Mouse (Mus musculus): ENCODE measurements at regions not wholly inside any gene's neighbourhood (a gene's known extent, or its start where the extent isn't known, plus 50 kb on each side); places are given as distances from the start of the nearest gene placed in this dataset.

DNA sequence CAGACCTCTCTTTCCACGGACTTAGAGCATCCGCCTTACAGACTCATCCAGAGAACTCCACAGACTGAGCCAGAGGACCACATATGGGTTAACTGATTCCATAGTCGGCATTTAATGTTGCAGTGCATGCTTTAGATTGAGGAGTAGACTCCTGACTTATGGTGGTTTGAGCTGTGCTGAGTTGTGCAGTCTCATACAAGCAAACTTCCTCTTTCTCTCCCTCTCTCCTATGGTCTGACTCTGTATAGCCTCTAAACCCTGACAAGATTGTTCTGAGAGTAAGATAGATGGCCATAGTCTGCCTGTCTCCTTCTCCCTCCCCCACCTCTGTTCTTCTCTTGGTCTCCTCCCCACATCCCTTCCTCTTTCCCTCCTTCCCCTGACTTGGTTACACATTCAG lies 616.0 kb downstream of the Ryr2 start:
- DNase-seq (ENCODE audit: extremely low spot score, low read depth, low spot score) = no peak

DNA sequence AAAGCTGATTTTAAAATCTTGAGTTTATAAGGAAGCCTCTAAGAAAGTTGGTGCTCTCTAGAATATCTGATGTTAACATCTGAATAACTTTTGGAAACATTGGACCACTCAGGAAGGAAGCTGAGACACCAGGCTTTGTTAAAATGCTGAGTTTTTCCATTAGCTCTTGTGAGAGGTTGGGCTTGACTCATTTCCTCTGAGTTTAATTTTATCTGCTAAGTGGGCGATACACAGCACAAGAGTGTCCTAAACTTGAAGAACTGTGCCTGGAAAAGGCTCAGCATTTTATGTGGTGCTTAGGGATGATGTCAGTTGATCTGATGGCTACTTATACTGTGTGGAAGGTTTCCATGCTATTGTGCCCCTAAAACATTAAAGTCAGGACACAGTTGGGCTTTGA lies 623.6 kb downstream of the Ryr2 start:
- no peak for DNase-seq (ENCODE audit: extremely low spot score, low read depth, low spot score)

- DNase-seq (ENCODE audit: extremely low spot score, low read depth, low spot score) = no peak
Measured at GRCm38 (mm10) chr13:11482701-11483100, 624.0 kb downstream of the Ryr2 start.

- DNase-seq (ENCODE audit: extremely low spot score, low read depth, low spot score) = no peak
Measured at GRCm38 (mm10) chr13:11460251-11460650, 646.5 kb downstream of the Ryr2 start.

DNA sequence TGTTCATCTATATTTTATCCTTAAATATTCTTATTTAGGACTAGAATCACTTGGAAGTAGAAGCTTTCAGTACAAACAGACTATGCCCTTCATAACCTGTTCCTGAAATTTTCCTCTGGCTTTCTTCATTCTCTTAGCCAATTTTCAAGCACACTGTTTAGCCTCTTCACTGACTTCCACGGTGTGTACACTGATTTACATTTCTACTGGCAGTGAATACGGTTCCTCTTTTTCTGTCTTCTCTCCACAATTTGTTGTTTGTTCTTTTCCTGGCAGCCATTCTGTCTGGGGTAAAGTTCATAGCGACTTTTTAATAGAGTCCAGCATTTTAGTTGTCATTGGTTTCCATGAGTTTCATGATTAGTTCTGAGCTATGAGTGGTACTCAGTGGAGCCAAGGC lies 651.6 kb downstream of the Ryr2 start:
- DNase-seq (ENCODE audit: extremely low spot score, low read depth, low spot score) = no peak

- DNase-seq (ENCODE audit: extremely low spot score, low read depth, low spot score) = no peak
Measured at GRCm38 (mm10) chr13:11452448-11452847, 654.3 kb downstream of the Ryr2 start.

DNA sequence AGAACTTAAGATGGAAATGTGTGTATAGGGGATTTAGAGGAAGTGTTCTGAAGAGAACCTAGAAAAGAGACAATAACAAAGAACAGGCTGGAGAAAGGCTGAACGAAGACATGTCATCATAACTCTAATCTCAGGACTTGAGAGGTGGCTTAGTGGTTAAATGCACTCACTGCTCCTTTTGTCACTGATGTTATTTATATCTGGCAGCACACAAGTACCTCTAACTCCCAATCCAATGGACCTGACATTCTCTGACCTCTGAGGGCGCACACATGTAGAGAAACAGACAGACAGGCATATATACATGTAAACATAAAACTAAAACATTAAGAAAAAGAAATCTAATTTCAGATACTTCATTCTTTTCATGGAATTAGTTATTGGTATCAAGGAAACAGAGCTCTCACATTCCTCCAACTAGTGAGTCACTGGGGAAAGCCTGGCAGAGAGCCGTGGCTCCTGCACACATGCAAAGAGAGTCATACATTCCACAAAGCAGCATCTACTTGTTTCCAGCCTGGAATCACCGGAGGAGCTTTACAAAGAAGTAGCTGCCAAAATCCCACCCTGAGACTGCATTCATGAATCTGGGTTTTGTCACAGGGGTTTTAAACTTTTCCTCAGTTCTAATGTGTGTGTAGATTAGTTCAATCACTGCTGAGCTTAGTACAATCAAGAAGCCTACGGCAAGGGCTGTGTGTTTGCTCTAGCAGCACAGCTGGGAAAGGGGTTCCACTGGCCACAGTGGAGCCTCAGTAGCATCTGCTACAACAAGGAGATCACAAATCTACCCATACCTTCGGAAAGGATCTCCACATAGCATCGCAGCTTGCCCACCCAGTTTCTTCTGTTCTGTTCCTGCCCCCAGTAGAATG lies 674.0 kb downstream of the Ryr2 start:
- DNase-seq (ENCODE audit: extremely low spot score, low read depth, low spot score) = no peak

DNA sequence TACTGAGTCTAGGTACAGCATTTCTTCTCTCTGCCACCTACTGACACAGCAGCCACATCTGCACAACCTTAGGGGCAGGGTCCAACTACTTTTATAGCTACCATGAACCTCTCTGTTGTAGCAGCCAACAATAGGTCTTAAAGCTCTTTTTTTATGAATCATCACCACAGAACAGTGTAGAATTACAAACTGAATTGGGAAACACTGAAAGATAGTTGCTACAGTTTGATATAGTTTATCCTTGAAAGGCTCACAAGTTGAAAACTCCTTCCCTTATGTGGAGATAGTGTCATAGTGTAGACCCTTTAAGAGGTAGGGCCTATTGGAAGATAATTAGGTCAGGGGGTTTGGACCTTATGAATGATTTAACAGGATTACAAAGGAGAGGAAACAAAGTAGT lies 679.9 kb downstream of the Ryr2 start:
- DNase-seq (ENCODE audit: extremely low spot score, low read depth, low spot score) = no peak

- DNase-seq (ENCODE audit: extremely low spot score, low read depth, low spot score) = no peak
Measured at GRCm38 (mm10) chr13:11392027-11392426, 714.7 kb downstream of the Ryr2 start.

- DNase-seq (ENCODE audit: extremely low spot score, low read depth, low spot score) = no peak
Measured at GRCm38 (mm10) chr13:11375452-11375851, 731.3 kb downstream of the Ryr2 start.

GRCm38 (mm10) chr13:11369456-11369855 lies 737.3 kb downstream of the Ryr2 start:
- DNase-seq (ENCODE audit: extremely low spot score, low read depth, low spot score) = no peak

GRCm38 (mm10) chr13:11362872-11363271 lies 743.9 kb downstream of the Ryr2 start:
- DNase-seq (ENCODE audit: extremely low spot score, low read depth, low spot score) = no peak

GRCm38 (mm10) chr13:11348502-11348849 lies 758.3 kb downstream of the Ryr2 start:
- DNase-seq (ENCODE audit: extremely low spot score, low read depth, low spot score) = no peak

DNA sequence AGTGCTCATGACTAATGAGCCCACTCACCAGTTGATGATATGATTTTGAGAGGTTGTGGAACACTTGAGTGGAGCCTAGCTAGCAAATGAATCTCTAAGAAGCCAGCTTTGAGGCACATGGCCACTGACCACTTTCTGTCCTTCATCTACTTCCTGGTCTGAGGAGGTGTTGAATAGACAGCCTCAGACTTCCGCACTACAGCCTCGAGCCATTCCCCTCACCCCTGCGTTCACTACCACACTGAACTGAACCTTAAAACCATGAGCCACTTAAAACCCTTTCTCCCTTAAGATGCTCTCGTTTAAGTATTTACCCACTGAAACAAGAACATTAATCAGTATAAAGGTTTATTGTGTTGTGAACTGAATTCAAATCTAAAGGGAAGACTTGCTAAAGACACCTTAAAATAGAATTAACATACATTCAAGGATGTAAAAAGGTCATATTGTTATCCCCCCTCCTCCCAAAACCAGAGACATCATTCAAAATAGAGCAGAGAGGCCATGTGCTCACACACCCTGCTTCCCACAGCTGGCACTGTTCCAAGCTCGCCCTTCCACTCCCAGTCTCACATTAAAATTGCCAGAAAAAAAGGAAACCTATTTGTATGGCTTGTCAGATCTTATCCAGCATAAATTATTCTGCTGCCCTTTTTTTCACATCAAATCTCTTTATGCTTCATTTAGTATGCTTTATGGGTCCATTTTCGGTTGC lies 758.8 kb downstream of the Ryr2 start:
- DNase-seq (ENCODE audit: extremely low spot score, low read depth, low spot score) = no peak

DNA sequence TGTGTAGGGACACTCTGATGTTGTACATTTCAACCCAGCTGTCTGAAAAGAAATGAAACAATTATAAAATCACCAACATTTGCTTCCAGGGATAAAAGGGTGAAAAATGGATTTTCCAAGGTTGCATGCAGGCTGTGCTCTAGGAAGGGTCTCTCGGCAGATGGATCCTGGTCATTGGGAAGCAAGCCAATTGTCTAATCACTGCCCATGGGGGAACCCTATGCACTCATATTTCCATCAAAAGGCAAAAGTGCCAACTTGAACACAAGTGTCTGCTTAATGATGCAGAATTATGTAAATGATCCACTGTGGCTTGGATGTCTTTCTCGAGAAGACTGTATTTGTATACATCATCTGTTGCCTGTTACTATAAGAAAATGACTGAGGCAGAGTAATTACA lies 762.2 kb downstream of the Ryr2 start:
- DNase-seq (ENCODE audit: extremely low spot score, low read depth, low spot score) = no peak

DNA sequence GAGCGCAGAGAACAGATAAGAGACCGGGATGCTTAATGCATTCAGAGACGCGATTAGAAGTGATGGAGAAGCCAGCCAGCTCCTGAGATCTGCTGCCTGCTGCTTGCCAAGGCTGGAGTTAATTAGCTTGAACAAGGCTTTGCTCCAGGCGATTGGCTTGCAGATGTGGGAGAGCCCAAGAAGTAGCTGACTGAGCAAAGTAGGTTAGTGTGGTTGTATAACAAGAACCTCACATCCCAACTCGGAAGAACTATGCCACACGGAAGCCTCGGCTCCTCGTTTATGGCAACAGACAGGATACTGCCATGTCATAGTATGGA lies 768.5 kb downstream of the Ryr2 start:
- DNase-seq (ENCODE audit: extremely low spot score, low read depth, low spot score) = peak; percentile 10

- DNase-seq (ENCODE audit: extremely low spot score, low read depth, low spot score) = no peak
Measured at GRCm38 (mm10) chr13:11337610-11338296, 769.0 kb downstream of the Ryr2 start.

- DNase-seq (ENCODE audit: extremely low spot score, low read depth, low spot score) = no peak
Measured at GRCm38 (mm10) chr13:11336958-11337357, 769.8 kb downstream of the Ryr2 start.

DNA sequence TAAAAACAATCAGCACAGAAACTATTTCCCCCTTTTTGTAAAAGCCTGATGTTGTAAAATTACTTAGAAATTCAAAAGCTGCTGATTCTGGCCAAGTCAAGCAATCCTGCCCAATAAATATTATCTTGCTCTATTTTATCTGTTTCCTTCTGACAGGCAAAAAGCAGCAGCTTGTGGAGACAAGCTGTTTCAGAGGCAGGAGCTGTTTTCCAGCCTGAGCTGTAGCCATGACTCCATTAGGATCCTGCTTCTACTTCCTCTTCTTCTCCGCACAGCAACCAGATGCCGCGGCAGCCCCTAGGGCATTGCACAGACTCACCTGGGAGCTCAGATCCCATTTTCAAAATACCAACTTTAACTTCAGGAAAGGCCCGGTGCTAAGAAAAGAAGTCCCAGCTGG lies 774.8 kb downstream of the Ryr2 start:
- no peak for DNase-seq (ENCODE audit: extremely low spot score, low read depth, low spot score)

GRCm38 (mm10) chr13:11308716-11309115 lies 798.0 kb downstream of the Ryr2 start:
- no peak for DNase-seq (ENCODE audit: extremely low spot score, low read depth, low spot score)

GRCm38 (mm10) chr13:11295493-11295892 lies 811.3 kb downstream of the Ryr2 start:
- DNase-seq (ENCODE audit: extremely low spot score, low read depth, low spot score) = no peak

DNA sequence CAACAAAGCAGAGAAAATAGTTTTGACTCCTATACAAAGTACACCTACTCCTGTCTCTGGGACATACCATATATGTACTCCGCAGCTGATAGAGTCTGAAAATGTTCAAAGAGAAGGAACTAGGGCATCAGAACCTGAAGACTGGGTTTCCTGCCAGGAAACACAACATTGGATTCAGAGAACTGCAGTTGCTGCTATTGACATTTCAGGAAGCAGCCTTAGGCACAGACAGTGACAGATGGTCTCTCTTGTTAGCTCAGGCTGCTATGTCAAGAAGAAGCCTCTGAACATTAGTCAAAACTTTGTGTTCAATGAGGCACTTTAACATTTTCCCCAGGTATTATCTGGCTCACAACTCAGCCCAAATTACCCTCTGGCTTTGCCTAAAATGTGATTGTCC lies 812.1 kb downstream of the Ryr2 start:
- no peak for DNase-seq (ENCODE audit: extremely low spot score, low read depth, low spot score)

Measured in hindlimb bud, embryonic 11.5 days (tissue).